ENCODE assay signal across 8 mouse cellular contexts in the genomic region with DNA sequence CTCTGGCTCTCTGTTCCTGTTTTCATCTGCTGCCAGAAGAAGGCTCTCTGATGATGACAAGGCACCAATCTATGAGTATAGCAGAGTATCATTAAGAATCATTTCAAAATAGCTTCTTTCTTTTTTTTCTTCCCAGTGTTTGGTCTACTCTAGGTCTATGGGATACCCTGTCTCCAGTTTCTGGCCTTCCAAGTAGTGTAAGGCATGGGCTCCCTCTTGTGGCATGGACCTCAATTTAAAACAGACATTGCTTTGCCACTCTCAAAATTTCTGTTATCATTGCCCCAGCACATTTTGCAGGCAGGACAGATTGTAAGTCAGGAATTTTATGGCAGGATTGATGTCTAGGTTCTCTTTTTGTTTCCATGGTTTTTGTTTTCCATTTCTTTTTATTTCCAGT.
A peak's percentile ranks its signal among the peaks of the same experiment; 100 is the strongest.
DNase-seq lines count a peak whose midpoint lies in the region; ATAC-seq lines count a peak whose summit lies in the region.

No protein-coding gene starts in this region.

- peak; percentile 37 for DNase-seq in kidney, adult 9 months
- no peak for DNase-seq in kidney, adult 11 months
- DNase-seq in R1 (ENCODE audit: low read depth, low spot score) = peak; percentile 13
- DNase-seq in cerebellum, postnatal 10 days = peak; percentile 71 to 74
- DNase-seq in kidney, postnatal 10 days = peak; percentile 42
- peak; percentile 69 for DNase-seq in retina, embryonic 14.5 days (ENCODE audit: low spot score)
- no peak for DNase-seq in gastrocnemius, adult 18-20 months (ENCODE audit: low spot score)

- no peak for ATAC-seq in erythroblast, adult 5-6 weeks (replicated peaks; ENCODE audit: low FRiP score, poor library complexity, severe bottlenecking)

Comparison
In these comparisons a context has a peak if more than half of its experiments do, and no peak if none do; other contexts are left out.
1. DNase-seq: peak in kidney, adult 9 months (single experiment), R1 (single experiment), cerebellum, postnatal 10 days (2 of 2), kidney, postnatal 10 days (single experiment) and retina, embryonic 14.5 days (single experiment); none in kidney, adult 11 months (single experiment) and gastrocnemius, adult 18-20 months (single experiment).